Mouse (Mus musculus): Measurements from ENCODE around the gene Chsy1. TPM values are rescaled to one million over a fixed set of nuclear protein-coding genes. Genes with fewer than 3 reads are reported as not detected.

Gene Chsy1
- polyA plus RNA-seq, 1 experiment from 2014 or later = 21.1 TPM

GRCm38 (mm10) chr7:66105771-66106170 lies 3.5 kb upstream of the Chsy1 start:
- H3K36me3 ChIP-seq (ENCODE audit: control insufficient read depth, insufficient read depth, low read length) = no peaks in the 10 kb centered on the region
- H3K4me3 ChIP-seq (ENCODE audit: low read depth, low read length) = no peak overlapping the region
- no peaks in the 10 kb centered on the region for H3K9me3 ChIP-seq (ENCODE audit: control insufficient read depth, low read length)
- no peak overlapping the region for H3K27ac ChIP-seq (ENCODE audit: low read depth, low read length)
- DNase-seq (ENCODE audit: low spot score) = no peak
- WGBS = 70% methylated on average over 4 of the region's 4 CpGs
- ATAC-seq (ENCODE audit: insufficient read depth, low FRiP score, low TSS enrichment) = no peak
- no peak overlapping the region for H3K4me2 ChIP-seq (ENCODE audit: low read depth)
- H3K9ac ChIP-seq (ENCODE audit: low read length) = no peak overlapping the region
- H3K4me1 ChIP-seq (ENCODE audit: control insufficient read depth, insufficient read depth, low read length) = no peaks in the 10 kb centered on the region; the same call in 1 of the 2 replicates
- no peaks in the 10 kb centered on the region for H3K27me3 ChIP-seq (ENCODE audit: control insufficient read depth, insufficient read depth, low read length)

GRCm38 (mm10) chr7:66106581-66107056 lies 2.7 kb upstream of the Chsy1 start:
- no peak for ATAC-seq (ENCODE audit: insufficient read depth, low FRiP score, low TSS enrichment)
- Histone ChIP-seq H3K4me1 (ENCODE audit: control insufficient read depth, insufficient read depth, low read length) (peaks cover 5% of the 10 kb centered on the region), H3K4me2 (ENCODE audit: low read depth) (no peak overlapping the region), H3K36me3 (ENCODE audit: control insufficient read depth, insufficient read depth, low read length) (no peaks in the 10 kb centered on the region), H3K27me3 (ENCODE audit: control insufficient read depth, insufficient read depth, low read length) (no peaks in the 10 kb centered on the region), H3K9me3 (ENCODE audit: control insufficient read depth, low read length) (no peaks in the 10 kb centered on the region), H3K27ac (ENCODE audit: low read depth, low read length) (no peak overlapping the region), H3K9ac (ENCODE audit: low read length) (no peak overlapping the region), H3K4me3 (ENCODE audit: low read depth, low read length) (no peak overlapping the region)
- 85% methylated on average over 7 of the region's 7 CpGs for WGBS
- DNase-seq (ENCODE audit: low spot score) = no peak

GRCm38 (mm10) chr7:66107206-66107605 lies 2.1 kb upstream of the Chsy1 start:
- no peaks in the 10 kb centered on the region for H3K27me3 ChIP-seq (ENCODE audit: control insufficient read depth, insufficient read depth, low read length)
- H3K36me3 ChIP-seq (ENCODE audit: control insufficient read depth, insufficient read depth, low read length) = no peaks in the 10 kb centered on the region
- 78% methylated on average over 11 of the region's 11 CpGs for WGBS
- no peak overlapping the region for H3K4me3 ChIP-seq (ENCODE audit: low read depth, low read length)
- no peak overlapping the region for H3K4me2 ChIP-seq (ENCODE audit: low read depth)
- no peak for ATAC-seq (ENCODE audit: insufficient read depth, low FRiP score, low TSS enrichment)
- peaks cover 5% of the 10 kb centered on the region for H3K4me1 ChIP-seq (ENCODE audit: control insufficient read depth, insufficient read depth, low read length)
- DNase-seq (ENCODE audit: low spot score) = no peak
- no peak overlapping the region for H3K27ac ChIP-seq (ENCODE audit: low read depth, low read length)
- no peaks in the 10 kb centered on the region for H3K9me3 ChIP-seq (ENCODE audit: control insufficient read depth, low read length)
- H3K9ac ChIP-seq (ENCODE audit: low read length) = no peak overlapping the region

GRCm38 (mm10) chr7:66107930-66108329 lies 1.4 kb upstream of the Chsy1 start:
- H3K27me3 ChIP-seq (ENCODE audit: control insufficient read depth, insufficient read depth, low read length) = no peaks in the 10 kb centered on the region
- 14% methylated on average over 7 of the region's 7 CpGs for WGBS
- no peak for ATAC-seq (ENCODE audit: insufficient read depth, low FRiP score, low TSS enrichment)
- no peak overlapping the region for H3K27ac ChIP-seq (ENCODE audit: low read depth, low read length)
- H3K36me3 ChIP-seq (ENCODE audit: control insufficient read depth, insufficient read depth, low read length) = no peaks in the 10 kb centered on the region
- peak; percentile 40 for DNase-seq (ENCODE audit: low spot score)
- no peak overlapping the region for H3K4me2 ChIP-seq (ENCODE audit: low read depth)
- no peaks in the 10 kb centered on the region for H3K9me3 ChIP-seq (ENCODE audit: control insufficient read depth, low read length)
- H3K4me1 ChIP-seq (ENCODE audit: control insufficient read depth, insufficient read depth, low read length) = peaks cover 5% of the 10 kb centered on the region
- H3K4me3 ChIP-seq (ENCODE audit: low read depth, low read length) = no peak overlapping the region
- H3K9ac ChIP-seq (ENCODE audit: low read length) = no peak overlapping the region

GRCm38 (mm10) chr7:66109855-66110635 lies 730 bp downstream of the Chsy1 start:
- DNase-seq (ENCODE audit: low spot score) (peak; percentile 62), ATAC-seq (ENCODE audit: insufficient read depth, low FRiP score, low TSS enrichment) (peak; percentile 46)
- H3K27ac ChIP-seq (ENCODE audit: low read depth, low read length) = peak overlapping the region; percentile 94

GRCm38 (mm10) chr7:66110636-66111112 lies 1.4 kb downstream of the Chsy1 start:
- Histone ChIP-seq H3K4me1 (ENCODE audit: control insufficient read depth, insufficient read depth, low read length) (peaks cover 14% of the 10 kb centered on the region), H3K9ac (ENCODE audit: low read length) (peak overlapping the region; percentile 85), H3K4me3 (ENCODE audit: low read depth, low read length) (peak overlapping the region; percentile 73), H3K36me3 (ENCODE audit: control insufficient read depth, insufficient read depth, low read length) (no peaks in the 10 kb centered on the region), H3K9me3 (ENCODE audit: control insufficient read depth, low read length) (no peaks in the 10 kb centered on the region), H3K27me3 (ENCODE audit: control insufficient read depth, insufficient read depth, low read length) (no peaks in the 10 kb centered on the region), H3K27ac (ENCODE audit: low read depth, low read length) (peak overlapping the region; percentile 94; the same call in 1 of the 2 replicates), H3K4me2 (ENCODE audit: low read depth) (peak overlapping the region; percentile 64)
- no peak for ATAC-seq (ENCODE audit: insufficient read depth, low FRiP score, low TSS enrichment)
- WGBS = 6% methylated on average over 10 of the region's 10 CpGs
- peak; percentile 45 for DNase-seq (ENCODE audit: low spot score)

More at GRCm38 (mm10) chr7:66109855-66110635, 730 bp downstream of the Chsy1 start:
- Histone ChIP-seq H3K4me1 (ENCODE audit: control insufficient read depth, insufficient read depth, low read length) (peaks cover 12% of the 10 kb centered on the region), H3K4me3 (ENCODE audit: low read depth, low read length) (peak overlapping the region; percentile 73), H3K4me2 (ENCODE audit: low read depth) (peak overlapping the region; percentile 64), H3K36me3 (ENCODE audit: control insufficient read depth, insufficient read depth, low read length) (no peaks in the 10 kb centered on the region), H3K9me3 (ENCODE audit: control insufficient read depth, low read length) (no peaks in the 10 kb centered on the region), H3K9ac (ENCODE audit: low read length) (peak overlapping the region; percentile 85), H3K27me3 (ENCODE audit: control insufficient read depth, insufficient read depth, low read length) (no peaks in the 10 kb centered on the region)
- WGBS = under 1% methylated on average over 41 of the region's 77 CpGs

- H3K9ac ChIP-seq (ENCODE audit: low read length) = peak overlapping the region; percentile 85
- H3K4me1 ChIP-seq (ENCODE audit: control insufficient read depth, insufficient read depth, low read length) = peaks cover 14% of the 10 kb centered on the region
- no peaks in the 10 kb centered on the region for H3K36me3 ChIP-seq (ENCODE audit: control insufficient read depth, insufficient read depth, low read length)
- no peaks in the 10 kb centered on the region for H3K9me3 ChIP-seq (ENCODE audit: control insufficient read depth, low read length)
- no peak for ATAC-seq (ENCODE audit: insufficient read depth, low FRiP score, low TSS enrichment)
- no peak for DNase-seq (ENCODE audit: low spot score)
- no peak overlapping the region for H3K27ac ChIP-seq (ENCODE audit: low read depth, low read length)
- no peaks in the 10 kb centered on the region for H3K27me3 ChIP-seq (ENCODE audit: control insufficient read depth, insufficient read depth, low read length)
- WGBS = 65% methylated on average over 10 of the region's 10 CpGs
- H3K4me2 ChIP-seq (ENCODE audit: low read depth) = peak overlapping the region; percentile 64
- peak overlapping the region; percentile 73 for H3K4me3 ChIP-seq (ENCODE audit: low read depth, low read length)
These were observed 1.9 kb downstream of the Chsy1 start for GRCm38 (mm10) chr7:66111211-66111610.

- Histone ChIP-seq H3K36me3 (ENCODE audit: control insufficient read depth, insufficient read depth, low read length) (no peaks in the 10 kb centered on the region), H3K4me3 (ENCODE audit: low read depth, low read length) (no peak overlapping the region), H3K9ac (ENCODE audit: low read length) (no peak overlapping the region), H3K4me1 (ENCODE audit: control insufficient read depth, insufficient read depth, low read length) (peaks cover 14% of the 10 kb centered on the region), H3K27me3 (ENCODE audit: control insufficient read depth, insufficient read depth, low read length) (no peaks in the 10 kb centered on the region), H3K27ac (ENCODE audit: low read depth, low read length) (no peak overlapping the region), H3K9me3 (ENCODE audit: control insufficient read depth, low read length) (no peaks in the 10 kb centered on the region), H3K4me2 (ENCODE audit: low read depth) (no peak overlapping the region)
- WGBS = 94% methylated on average over 3 of the region's 3 CpGs
- DNase-seq (ENCODE audit: low spot score) (no peak), ATAC-seq (ENCODE audit: insufficient read depth, low FRiP score, low TSS enrichment) (no peak)
These were observed 4.2 kb downstream of the Chsy1 start for GRCm38 (mm10) chr7:66113561-66113960.

Measured in neural tube, embryonic 11.5 days (tissue).